Mouse (Mus musculus) lung, embryonic 16.5 days (tissue): ENCODE measurements around the gene Gm12830. TPM values are rescaled to one million over a fixed set of nuclear protein-coding genes. Genes with fewer than 3 reads are reported as not detected.

Experiments
- ATAC-seq: fragments of 200-750 bp; cut with Nextera tagmentation; 2 replicates; pipeline ENCODE4 v1.8.0; 2017; ENCODE audit warnings: low read depth, mild to moderate bottlenecking, moderate library complexity
- H3K27ac ChIP-seq: fragments of 300-500 bp; sonication (generic); 2 replicates; pipeline ENCODE4 v1.5.1; 2014; ENCODE audit warnings: mild to moderate bottlenecking, control low read depth, low read length
- H3K27me3 ChIP-seq: fragments of 300-500 bp; sonication (generic); 2 replicates; pipeline ENCODE4 v1.6.1; 2014; ENCODE audit warnings: low read depth, low read length, mixed read lengths; ENCODE audit not compliant: control insufficient read depth, insufficient read depth
- H3K36me3 ChIP-seq: fragments of 300-500 bp; sonication (generic); 2 replicates; pipeline ENCODE4 v1.6.1; 2014; ENCODE audit warnings: low read length; ENCODE audit not compliant: control insufficient read depth, insufficient read depth
- H3K4me1 ChIP-seq: fragments of 300-500 bp; sonication (generic); replicated peaks from 2 replicates; pipeline ENCODE4 v1.6.1; 2014; ENCODE audit warnings: low read length, mixed read lengths; ENCODE audit not compliant: control insufficient read depth, insufficient read depth
- H3K4me2 ChIP-seq: fragments of 300-500 bp; sonication (generic); 2 replicates; pipeline ENCODE4 v1.6.1; 2014; ENCODE audit warnings: low read depth, low read length, control low read depth
- H3K4me3 ChIP-seq: fragments of 300-500 bp; sonication (generic); 2 replicates; pipeline ENCODE4 v1.5.1; 2014; ENCODE audit warnings: mild to moderate bottlenecking, low read length, control low read depth
- H3K9ac ChIP-seq: fragments of 300-500 bp; sonication (generic); 2 replicates; pipeline ENCODE4 v1.6.1; 2014; ENCODE audit warnings: low read length, control low read depth
- H3K9me3 ChIP-seq: fragments of 300-500 bp; sonication (generic); 2 replicates; pipeline ENCODE4 v1.6.1; 2016; ENCODE audit warnings: low read length; ENCODE audit not compliant: control insufficient read depth
- WGBS: fragments of 180-500 bp; shearing (Covaris S2); extraction: QIAGEN DNeasy Blood & Tissue Kit; methylation state at CpG from one replicate; pipeline ENCODE4 v1.1.7; 2014; 5-methylcytosine and 5-hydroxymethylcytosine counted together
- polyA plus RNA-seq: library from polyadenylated mRNA; unstranded; fragments of >200 nt; fragmentation: Nextera tagmentation; extraction: Ambion mirVana; gene quantifications from 2 replicates; pipeline ENCODE4 v1.2.1, GENCODE M21; 2015

The Gm12830 gene
- polyA plus RNA-seq, 1 experiment from 2014 or later, result not detected

DNA sequence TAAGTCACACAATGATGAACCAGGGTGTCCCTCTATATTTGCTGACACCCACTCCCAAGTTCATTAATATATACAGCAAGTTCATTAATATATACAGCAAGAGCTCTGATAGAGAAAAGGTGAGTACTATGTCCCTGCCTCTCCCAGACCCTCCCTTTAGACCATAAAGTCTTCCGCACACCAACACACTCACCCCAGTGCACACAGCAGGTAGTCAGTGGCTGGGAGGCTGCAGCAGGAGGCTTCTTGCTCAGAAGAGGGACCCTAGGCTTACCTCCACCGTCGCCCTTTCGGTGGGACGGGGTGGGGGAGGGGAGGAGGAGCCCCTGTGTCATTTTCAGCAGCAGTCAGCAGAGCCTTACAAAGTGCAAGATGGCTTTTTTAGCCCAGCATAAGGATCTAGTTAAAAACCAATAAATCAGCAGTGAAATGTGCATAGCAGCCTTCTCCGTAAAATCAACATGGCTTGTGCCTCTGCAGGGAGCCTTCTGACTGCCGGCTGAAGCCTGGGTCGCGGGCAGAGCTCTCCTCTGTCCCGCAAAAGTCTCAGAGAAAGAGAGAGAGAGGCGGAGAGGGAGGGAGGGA, 20.9 kb downstream of the Gm12830 start:
- Histone ChIP-seq H3K4me2 (no peak overlapping the region), H3K4me1 (peaks cover 5% of the 10 kb centered on the region), H3K9ac (no peak overlapping the region), H3K27me3 (peaks cover 27% of the 10 kb centered on the region), H3K4me3 (no peak overlapping the region), H3K9me3 (no peaks in the 10 kb centered on the region), H3K36me3 (no peaks in the 10 kb centered on the region), H3K27ac (no peak overlapping the region)
- WGBS, result 9% methylated on average over 9 of the region's 11 CpGs
- ATAC-seq, result no peak

DNA sequence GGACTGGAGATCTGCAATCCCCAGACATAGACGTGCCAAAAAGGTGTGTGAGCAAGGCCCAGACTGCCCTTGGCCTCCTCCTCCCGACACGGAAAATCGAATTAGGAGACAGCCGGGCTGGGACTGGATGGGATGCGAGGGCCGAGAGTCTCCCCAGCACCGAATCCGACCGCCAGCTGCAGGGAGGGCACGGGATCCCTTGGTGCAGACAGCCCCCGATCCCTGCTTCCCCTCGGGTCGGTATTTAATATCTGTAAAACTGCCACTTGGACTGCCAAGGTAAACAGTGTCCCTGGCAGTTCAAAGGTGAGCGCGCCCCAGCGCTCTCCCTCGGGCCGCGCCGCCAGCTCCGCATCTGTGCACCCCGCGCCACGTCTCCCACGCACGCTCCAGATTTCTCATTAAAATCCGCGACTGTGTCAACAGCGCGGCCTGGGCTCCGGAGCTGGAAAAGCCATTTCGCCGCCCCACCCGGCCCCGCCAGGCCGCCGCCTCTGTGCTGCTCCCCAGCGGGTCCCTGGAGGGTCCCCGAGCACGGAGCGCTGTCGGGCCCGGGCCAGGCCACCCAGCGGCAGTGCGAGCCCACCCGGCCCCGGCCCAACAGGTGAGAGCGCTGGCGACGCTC, 21.7 kb downstream of the Gm12830 start:
- peak overlapping the region; percentile 50 for H3K9ac ChIP-seq
- 2% methylated on average over 51 of the region's 51 CpGs for WGBS
- no peak overlapping the region for H3K27ac ChIP-seq
- peaks cover 27% of the 10 kb centered on the region for H3K27me3 ChIP-seq
- H3K9me3 ChIP-seq, result no peaks in the 10 kb centered on the region
- peaks cover 5% of the 10 kb centered on the region for H3K4me1 ChIP-seq
- H3K36me3 ChIP-seq, result no peaks in the 10 kb centered on the region
- ATAC-seq, result peak; percentile 52; the same call in 1 of the 2 replicates
- peak overlapping the region; percentile 46 for H3K4me3 ChIP-seq
- H3K4me2 ChIP-seq, result peak overlapping the region; percentile 67

DNA sequence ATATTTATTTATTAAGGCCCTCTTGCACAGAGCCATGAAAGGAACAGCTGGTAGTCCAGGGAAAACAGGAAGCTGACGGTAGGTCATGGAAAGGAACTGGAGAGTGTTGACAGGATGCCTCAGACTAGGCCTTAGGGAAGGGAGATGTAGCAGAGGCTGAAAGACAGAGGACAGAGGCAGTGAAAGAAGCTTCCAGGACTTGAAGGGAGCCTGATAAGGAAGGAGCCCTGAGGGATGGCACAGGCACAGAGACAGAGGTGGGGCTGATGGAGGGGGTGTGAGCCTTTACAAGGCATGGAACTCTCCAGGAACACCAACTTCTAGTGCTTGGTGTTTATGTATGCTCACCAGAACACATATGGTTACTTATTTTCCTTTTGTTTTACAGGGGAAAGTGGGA, 23.1 kb downstream of the Gm12830 start:
- 43% methylated on average over 1 of the region's 1 CpGs for WGBS
- H3K4me2 ChIP-seq, result no peak overlapping the region
- H3K27ac ChIP-seq, result no peak overlapping the region
- no peaks in the 10 kb centered on the region for H3K36me3 ChIP-seq
- H3K9me3 ChIP-seq, result no peaks in the 10 kb centered on the region
- no peak overlapping the region for H3K4me3 ChIP-seq
- H3K27me3 ChIP-seq, result peaks cover 27% of the 10 kb centered on the region
- ATAC-seq, result no peak
- H3K9ac ChIP-seq, result no peak overlapping the region
- peaks cover 5% of the 10 kb centered on the region for H3K4me1 ChIP-seq

DNA sequence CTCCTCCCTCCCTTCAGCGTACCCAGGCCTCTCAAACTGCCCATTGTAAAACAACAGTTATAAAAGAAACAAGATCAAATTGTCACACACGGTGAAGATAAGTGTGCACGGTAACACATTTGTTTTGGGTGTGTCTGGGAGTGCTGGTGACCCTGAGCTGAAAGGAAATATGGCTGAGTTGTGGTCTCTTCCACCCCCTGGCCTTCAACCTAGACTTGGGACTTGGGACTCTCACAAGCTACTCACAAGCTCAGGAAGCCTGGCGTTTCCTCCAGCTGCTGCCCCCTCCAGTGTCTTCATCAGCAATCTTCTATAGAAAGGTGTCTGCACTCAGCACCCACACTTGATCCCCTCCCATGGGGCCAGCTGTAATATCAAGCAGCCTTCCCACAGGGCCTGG, 24.1 kb downstream of the Gm12830 start:
- H3K4me2 ChIP-seq, result no peak overlapping the region
- WGBS, result 49% methylated on average over 4 of the region's 4 CpGs
- H3K9ac ChIP-seq, result no peak overlapping the region
- no peaks in the 10 kb centered on the region for H3K36me3 ChIP-seq
- no peak for ATAC-seq
- no peak overlapping the region for H3K4me3 ChIP-seq
- no peaks in the 10 kb centered on the region for H3K9me3 ChIP-seq
- H3K27me3 ChIP-seq, result peaks cover 27% of the 10 kb centered on the region
- H3K4me1 ChIP-seq, result peaks cover 5% of the 10 kb centered on the region
- H3K27ac ChIP-seq, result no peak overlapping the region

DNA sequence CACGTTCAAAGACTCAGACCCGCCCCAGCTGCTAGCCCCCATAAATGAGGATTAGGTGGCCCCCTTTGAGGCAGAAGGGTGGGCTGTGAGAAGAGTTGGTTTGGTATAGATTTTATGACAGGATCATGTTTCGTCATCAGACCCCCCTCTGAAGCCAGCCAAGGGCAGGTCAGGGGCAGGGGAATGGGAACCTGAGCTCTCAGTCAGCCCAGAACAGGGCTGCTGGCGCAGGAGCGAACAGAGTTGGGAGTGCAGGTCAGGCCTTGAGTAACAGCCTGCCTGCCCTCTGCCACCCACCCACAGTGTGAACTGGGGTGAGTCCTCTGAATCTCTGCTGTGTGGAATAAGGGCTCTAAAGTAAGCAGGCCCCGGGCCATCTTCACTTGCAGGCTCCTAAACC, 25.2 kb downstream of the Gm12830 start:
- Histone ChIP-seq H3K27me3 (peaks cover 21% of the 10 kb centered on the region), H3K4me3 (no peak overlapping the region)
- no peak for ATAC-seq

DNA sequence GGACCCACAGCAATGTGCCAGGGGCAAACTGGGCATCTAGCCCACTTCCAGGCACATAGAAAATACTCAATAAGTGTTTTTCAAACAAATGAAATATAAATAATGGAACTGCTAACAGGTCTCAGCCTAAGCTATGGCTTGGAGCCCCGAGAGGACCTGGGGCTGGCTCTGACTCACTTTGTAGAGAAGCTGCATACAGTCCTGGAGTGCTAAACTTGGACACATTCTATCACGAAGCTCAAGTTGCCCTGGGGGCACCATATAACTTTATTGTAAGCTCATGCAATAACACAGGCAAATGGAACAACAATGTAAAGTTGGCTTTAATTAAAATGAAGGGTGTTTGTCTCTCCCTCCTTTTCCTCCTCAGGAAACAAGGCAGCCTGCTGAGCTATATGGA, 32.4 kb downstream of the Gm12830 start:
- Histone ChIP-seq H3K4me1 (no peaks in the 10 kb centered on the region), H3K4me3 (no peak overlapping the region), H3K36me3 (no peaks in the 10 kb centered on the region), H3K27me3 (no peaks in the 10 kb centered on the region), H3K4me2 (no peak overlapping the region), H3K9me3 (no peaks in the 10 kb centered on the region), H3K9ac (no peak overlapping the region), H3K27ac (no peak overlapping the region)
- WGBS, result 49% methylated on average over 2 of the region's 2 CpGs
- ATAC-seq, result no peak

More for the DNA sequence above, 25.2 kb downstream of the Gm12830 start:
- Histone ChIP-seq H3K4me1 (peaks cover 5% of the 10 kb centered on the region), H3K4me2 (no peak overlapping the region), H3K27ac (no peak overlapping the region), H3K9ac (no peak overlapping the region), H3K9me3 (no peaks in the 10 kb centered on the region), H3K36me3 (no peaks in the 10 kb centered on the region)
- 75% methylated on average over 6 of the region's 6 CpGs for WGBS

DNA sequence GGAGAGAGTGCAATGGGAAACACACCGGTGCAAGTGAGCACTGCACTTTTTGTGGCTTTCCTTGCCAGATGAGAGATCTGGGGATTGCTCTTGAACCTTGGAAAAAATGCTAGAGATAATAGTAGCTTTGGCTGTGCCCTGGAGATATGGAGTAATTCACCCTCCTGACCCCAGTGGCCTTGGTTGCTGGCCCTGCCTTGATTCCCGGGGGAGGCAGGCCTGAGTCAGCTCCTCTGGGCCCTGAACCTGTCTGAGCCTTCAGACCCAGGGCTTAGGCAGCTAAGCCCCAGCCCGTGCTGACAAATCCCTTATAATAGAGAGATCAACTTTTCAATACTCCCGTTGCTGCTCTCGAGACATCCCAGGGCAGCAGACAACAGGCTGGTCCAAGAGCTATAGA, 36.9 kb downstream of the Gm12830 start:
- no peaks in the 10 kb centered on the region for H3K27me3 ChIP-seq
- 52% methylated on average over 5 of the region's 5 CpGs for WGBS
- no peak for ATAC-seq

DNA sequence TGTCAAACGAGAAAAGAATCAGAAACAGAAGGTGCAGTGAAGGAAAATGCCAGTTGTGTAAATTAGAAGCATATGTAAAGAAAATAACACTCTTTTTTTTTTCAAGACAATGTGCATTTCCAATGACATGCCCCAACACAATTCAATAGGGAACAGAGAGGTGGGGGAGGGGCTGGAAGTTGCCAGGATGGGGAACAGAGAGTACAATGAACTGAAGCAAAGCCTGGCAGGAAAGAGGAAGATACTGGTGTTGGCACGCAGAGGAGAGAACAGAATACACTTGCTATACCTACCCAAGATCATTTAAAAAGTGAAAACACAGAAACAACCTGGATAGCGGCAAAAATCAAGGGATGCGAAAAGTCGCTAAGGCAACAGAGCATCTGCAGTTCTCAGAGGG, 41.6 kb downstream of the Gm12830 start:
- Histone ChIP-seq H3K36me3 (no peaks in the 10 kb centered on the region), H3K27ac (no peak overlapping the region), H3K9ac (no peak overlapping the region), H3K9me3 (no peaks in the 10 kb centered on the region), H3K4me2 (no peak overlapping the region), H3K27me3 (no peaks in the 10 kb centered on the region), H3K4me3 (no peak overlapping the region), H3K4me1 (no peaks in the 10 kb centered on the region)
- no peak for ATAC-seq
- 80% methylated on average over 5 of the region's 5 CpGs for WGBS

More for the DNA sequence above, 36.9 kb downstream of the Gm12830 start:
- Histone ChIP-seq H3K27ac (no peak overlapping the region), H3K4me3 (no peak overlapping the region), H3K4me1 (no peaks in the 10 kb centered on the region), H3K9me3 (no peaks in the 10 kb centered on the region), H3K9ac (no peak overlapping the region), H3K36me3 (no peaks in the 10 kb centered on the region), H3K4me2 (no peak overlapping the region)

DNA sequence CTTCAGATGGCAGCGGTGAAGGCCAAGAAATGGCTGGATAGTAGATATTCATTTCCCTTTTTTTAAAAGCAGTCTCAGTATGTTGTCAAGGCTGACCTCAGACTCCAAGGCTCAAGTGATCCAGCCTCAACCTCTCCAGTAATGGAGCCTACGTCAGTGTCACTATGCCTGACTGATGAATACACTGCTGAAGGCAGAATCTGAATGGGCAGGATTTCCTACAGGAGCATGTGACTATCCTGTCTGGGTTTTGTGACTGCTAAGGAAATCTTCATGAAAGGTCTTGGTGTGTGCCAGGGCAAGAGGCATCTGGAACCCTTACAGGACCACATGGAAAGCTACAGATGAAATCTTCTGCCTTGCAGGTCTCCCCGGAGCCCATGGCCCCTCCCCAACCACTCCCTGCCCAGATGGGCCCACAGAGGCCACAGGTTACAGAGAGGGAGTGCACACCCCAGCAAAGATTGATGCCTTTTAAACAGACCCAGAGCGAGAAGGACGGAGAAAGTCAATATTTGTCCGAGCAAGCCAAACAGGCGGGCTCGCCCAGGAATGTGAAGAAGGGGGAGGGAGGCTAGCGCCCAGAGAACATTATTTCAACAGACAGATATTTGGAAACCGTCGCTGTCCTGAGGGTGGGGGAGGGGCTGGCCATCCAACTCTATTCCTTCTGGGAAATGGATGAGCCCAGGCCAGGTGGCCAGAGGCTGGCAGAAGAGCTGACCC, 48.4 kb downstream of the Gm12830 start:
- Histone ChIP-seq H3K4me1 (peaks cover 13% of the 10 kb centered on the region), H3K9me3 (no peaks in the 10 kb centered on the region), H3K27me3 (no peaks in the 10 kb centered on the region), H3K4me2 (0 out of 2 replicates have a peak overlapping the region, but pooled peaks have one; percentile 22), H3K36me3 (no peaks in the 10 kb centered on the region), H3K27ac (peak overlapping the region; percentile 30), H3K4me3 (no peak overlapping the region), H3K9ac (no peak overlapping the region)
- peak; percentile 92 for ATAC-seq
- 7% methylated on average over 11 of the region's 11 CpGs for WGBS
